Comparison of ENCODE assay signal across 9 mouse cellular contexts in the genomic region with DNA sequence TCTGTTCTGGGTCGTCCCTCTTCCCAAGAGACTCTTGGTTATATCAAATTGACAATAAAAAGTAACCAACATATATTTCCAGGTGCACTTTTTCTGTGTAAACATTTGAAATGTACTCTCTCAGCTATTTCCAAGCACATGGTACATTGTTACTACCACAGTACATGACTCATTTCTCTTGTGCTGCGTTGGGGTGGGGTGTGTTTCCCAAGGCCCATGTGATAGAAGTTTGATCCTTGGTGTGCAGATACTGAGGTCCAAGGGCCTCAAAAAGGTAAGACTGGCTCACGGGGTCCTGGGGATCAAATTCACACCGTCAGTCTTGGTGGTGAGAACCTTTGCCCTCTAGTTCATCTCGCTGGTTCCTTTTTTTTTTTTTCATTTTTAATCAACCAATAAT.
"Had no signal": no experiment of that assay in that cellular context is flagged by ENCODE, and none has a peak within 500 bp of the region (broad histone marks: within the 10 kb centered on the region; RNA-seq: fewer than 3 reads in every experiment).

No protein-coding gene starts in this region.

- H3K4me2 ChIP-seq: lung, embryonic 15.5 days; midbrain, embryonic 11.5 days; midbrain, embryonic 13.5 days; midbrain, embryonic 15.5 days; neural tube, embryonic 12.5 days had no signal

- H3K4me1 ChIP-seq: lung, embryonic 15.5 days; midbrain, embryonic 13.5 days; midbrain, embryonic 15.5 days; neural tube, embryonic 12.5 days had no signal

- H3K27me3 ChIP-seq: lung, embryonic 15.5 days; midbrain, embryonic 13.5 days; midbrain, embryonic 15.5 days; neural tube, embryonic 12.5 days had no signal

- H3K4me3 ChIP-seq: lung, embryonic 15.5 days; megakaryocyte, embryonic 14.5 days; midbrain, embryonic 13.5 days; midbrain, embryonic 15.5 days; neural tube, embryonic 12.5 days had no signal

- H3K36me3 ChIP-seq: lung, embryonic 15.5 days; midbrain, embryonic 13.5 days; midbrain, embryonic 15.5 days; neural tube, embryonic 12.5 days had no signal

- H3K27ac ChIP-seq: lung, embryonic 15.5 days; macrophage; midbrain, embryonic 13.5 days; midbrain, embryonic 15.5 days; neural tube, embryonic 12.5 days had no signal

- DNase-seq: right cerebral cortex, postnatal 25 days had no signal

- H3K9ac ChIP-seq: lung, embryonic 15.5 days; midbrain, embryonic 15.5 days; neural tube, embryonic 12.5 days had no signal

- H3K9me3 ChIP-seq: lung, embryonic 15.5 days; midbrain, embryonic 13.5 days; midbrain, embryonic 15.5 days; neural tube, embryonic 12.5 days had no signal

- ATAC-seq: lung, postnatal 0 days; midbrain, embryonic 13.5 days; midbrain, embryonic 15.5 days had no signal
